Mouse (Mus musculus): ENCODE data around the gene Slc25a44. TPM values are rescaled to one million over a fixed set of nuclear protein-coding genes. Genes with fewer than 3 reads are reported as not detected.

The Slc25a44 gene
- polyA plus RNA-seq, 1 experiment from 2014 or later: 18.4 TPM

DNA sequence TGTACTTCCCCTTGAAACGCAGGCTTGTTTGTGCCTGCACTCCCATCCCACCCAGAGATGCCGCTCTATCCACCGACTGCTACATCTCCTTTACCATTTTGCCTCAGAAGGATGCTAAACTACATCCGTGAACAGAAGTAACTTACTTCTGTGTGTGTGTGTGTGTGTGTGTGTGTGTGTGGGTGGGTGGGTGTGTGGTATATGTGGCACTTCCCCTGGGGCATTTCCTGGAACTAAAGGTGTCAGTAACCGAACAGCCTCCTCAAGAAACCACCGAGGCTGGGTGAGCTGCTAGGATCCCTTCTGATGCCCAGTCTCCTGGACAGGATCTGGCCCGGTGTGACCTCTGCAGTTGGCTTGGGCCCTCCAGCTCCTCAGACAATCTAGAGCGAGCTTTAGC lies 29.0 kb upstream of the Slc25a44 start:
- no peak overlapping the region for H3K4me3 ChIP-seq (ENCODE audit: low read depth, low read length)
- ATAC-seq (ENCODE audit: insufficient number of reproducible peaks, insufficient read depth, low FRiP score, low read depth): no peak
- H3K4me2 ChIP-seq (replicated peaks; ENCODE audit: low read depth, low read length): no peak overlapping the region
- no peak overlapping the region for H3K27ac ChIP-seq (ENCODE audit: low read length)
- H3K9ac ChIP-seq (replicated peaks; ENCODE audit: low read depth, low read length): no peak overlapping the region
- peaks cover 4% of the 10 kb centered on the region for H3K4me1 ChIP-seq (ENCODE audit: control insufficient read depth, insufficient read depth, low read length)
- no peaks in the 10 kb centered on the region for H3K27me3 ChIP-seq (ENCODE audit: control insufficient read depth, insufficient read depth, low read length)
- H3K36me3 ChIP-seq (ENCODE audit: control insufficient read depth, insufficient read depth, low read length): no peaks in the 10 kb centered on the region
- WGBS: 80% methylated on average over 8 of the region's 8 CpGs
- H3K9me3 ChIP-seq (ENCODE audit: control insufficient read depth, low read depth, low read length): no peaks in the 10 kb centered on the region

DNA sequence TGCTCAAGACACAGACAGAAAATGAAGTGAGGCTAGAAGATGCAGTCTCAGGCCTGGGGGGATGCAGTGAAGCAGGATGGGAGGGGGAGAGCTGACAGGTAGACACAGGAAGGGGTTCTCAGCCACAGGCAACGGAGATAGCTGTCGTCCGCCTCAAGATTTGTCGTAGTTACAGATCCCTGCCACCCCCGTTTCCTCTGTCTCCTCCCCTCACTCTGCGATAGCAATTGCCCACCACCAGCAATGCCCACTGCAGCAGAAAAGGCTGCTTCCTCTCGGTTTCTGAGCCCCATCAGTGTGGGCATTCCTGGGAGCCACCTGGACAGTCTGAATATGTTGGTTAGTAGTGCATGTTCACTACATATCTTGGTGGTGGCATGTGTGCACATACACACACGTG lies 28.4 kb upstream of the Slc25a44 start:
- no peak for ATAC-seq (ENCODE audit: insufficient number of reproducible peaks, insufficient read depth, low FRiP score, low read depth)
- no peak overlapping the region for H3K4me3 ChIP-seq (ENCODE audit: low read depth, low read length)
- no peak overlapping the region for H3K9ac ChIP-seq (replicated peaks; ENCODE audit: low read depth, low read length)
- WGBS: 52% methylated on average over 8 of the region's 8 CpGs
- H3K36me3 ChIP-seq (ENCODE audit: control insufficient read depth, insufficient read depth, low read length): no peaks in the 10 kb centered on the region
- peaks cover 9% of the 10 kb centered on the region for H3K4me1 ChIP-seq (ENCODE audit: control insufficient read depth, insufficient read depth, low read length)
- H3K27me3 ChIP-seq (ENCODE audit: control insufficient read depth, insufficient read depth, low read length): no peaks in the 10 kb centered on the region
- H3K4me2 ChIP-seq (replicated peaks; ENCODE audit: low read depth, low read length): no peak overlapping the region
- H3K27ac ChIP-seq (ENCODE audit: low read length): no peak overlapping the region
- H3K9me3 ChIP-seq (ENCODE audit: control insufficient read depth, low read depth, low read length): no peaks in the 10 kb centered on the region

DNA sequence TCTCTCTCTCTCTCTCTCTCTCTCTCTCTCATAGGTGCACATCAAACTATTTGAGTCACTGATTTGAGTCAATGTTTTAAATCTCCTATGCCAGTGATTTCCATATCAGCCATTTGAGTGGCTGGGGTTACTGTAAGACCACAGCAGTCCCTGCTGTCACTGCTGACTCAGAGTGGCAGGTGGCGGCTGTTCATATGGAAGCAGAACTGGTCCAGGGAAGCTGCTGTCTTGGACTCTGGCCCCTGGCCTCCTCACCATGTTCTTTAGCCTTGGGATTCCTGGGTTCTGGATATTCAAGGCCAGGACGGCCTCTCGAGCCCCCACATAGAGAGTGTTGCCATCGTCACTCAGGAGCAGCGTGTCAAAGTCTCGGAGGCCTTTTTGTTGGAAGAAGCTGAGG lies 27.8 kb upstream of the Slc25a44 start:
- no peaks in the 10 kb centered on the region for H3K36me3 ChIP-seq (ENCODE audit: control insufficient read depth, insufficient read depth, low read length)
- H3K4me1 ChIP-seq (ENCODE audit: control insufficient read depth, insufficient read depth, low read length): peaks cover 9% of the 10 kb centered on the region
- no peak for ATAC-seq (ENCODE audit: insufficient number of reproducible peaks, insufficient read depth, low FRiP score, low read depth)
- H3K4me2 ChIP-seq (replicated peaks; ENCODE audit: low read depth, low read length): no peak overlapping the region
- H3K4me3 ChIP-seq (ENCODE audit: low read depth, low read length): no peak overlapping the region
- no peak overlapping the region for H3K9ac ChIP-seq (replicated peaks; ENCODE audit: low read depth, low read length)
- no peaks in the 10 kb centered on the region for H3K9me3 ChIP-seq (ENCODE audit: control insufficient read depth, low read depth, low read length)
- 78% methylated on average over 6 of the region's 6 CpGs for WGBS
- no peak overlapping the region for H3K27ac ChIP-seq (ENCODE audit: low read length)
- no peaks in the 10 kb centered on the region for H3K27me3 ChIP-seq (ENCODE audit: control insufficient read depth, insufficient read depth, low read length)

DNA sequence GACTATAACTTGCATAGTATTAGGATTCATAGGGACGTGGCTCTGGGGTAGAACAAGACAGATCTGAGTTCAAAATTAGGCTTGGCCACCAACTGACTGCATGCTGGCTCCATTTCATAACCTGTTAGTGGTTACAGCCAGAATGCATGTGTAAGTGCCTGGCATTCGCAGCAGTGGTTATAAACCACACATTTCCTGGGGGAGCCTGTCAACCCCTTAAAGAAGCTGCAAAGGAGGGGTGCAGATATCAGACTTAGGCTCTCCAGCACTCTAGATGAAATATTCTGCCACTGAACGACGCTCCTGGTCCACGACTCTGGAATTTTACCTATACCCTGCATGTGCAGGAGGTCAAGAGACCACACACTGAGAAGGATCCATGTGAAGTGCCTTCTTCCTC lies 27.3 kb upstream of the Slc25a44 start:
- Histone ChIP-seq H3K36me3 (ENCODE audit: control insufficient read depth, insufficient read depth, low read length) (no peaks in the 10 kb centered on the region), H3K9ac (replicated peaks; ENCODE audit: low read depth, low read length) (no peak overlapping the region), H3K4me3 (ENCODE audit: low read depth, low read length) (no peak overlapping the region), H3K27me3 (ENCODE audit: control insufficient read depth, insufficient read depth, low read length) (no peaks in the 10 kb centered on the region), H3K4me2 (replicated peaks; ENCODE audit: low read depth, low read length) (no peak overlapping the region), H3K9me3 (ENCODE audit: control insufficient read depth, low read depth, low read length) (no peaks in the 10 kb centered on the region), H3K27ac (ENCODE audit: low read length) (no peak overlapping the region), H3K4me1 (ENCODE audit: control insufficient read depth, insufficient read depth, low read length) (peaks cover 9% of the 10 kb centered on the region; the same call in 1 of the 2 replicates)
- WGBS: 55% methylated on average over 5 of the region's 5 CpGs
- no peak for ATAC-seq (ENCODE audit: insufficient number of reproducible peaks, insufficient read depth, low FRiP score, low read depth)

DNA sequence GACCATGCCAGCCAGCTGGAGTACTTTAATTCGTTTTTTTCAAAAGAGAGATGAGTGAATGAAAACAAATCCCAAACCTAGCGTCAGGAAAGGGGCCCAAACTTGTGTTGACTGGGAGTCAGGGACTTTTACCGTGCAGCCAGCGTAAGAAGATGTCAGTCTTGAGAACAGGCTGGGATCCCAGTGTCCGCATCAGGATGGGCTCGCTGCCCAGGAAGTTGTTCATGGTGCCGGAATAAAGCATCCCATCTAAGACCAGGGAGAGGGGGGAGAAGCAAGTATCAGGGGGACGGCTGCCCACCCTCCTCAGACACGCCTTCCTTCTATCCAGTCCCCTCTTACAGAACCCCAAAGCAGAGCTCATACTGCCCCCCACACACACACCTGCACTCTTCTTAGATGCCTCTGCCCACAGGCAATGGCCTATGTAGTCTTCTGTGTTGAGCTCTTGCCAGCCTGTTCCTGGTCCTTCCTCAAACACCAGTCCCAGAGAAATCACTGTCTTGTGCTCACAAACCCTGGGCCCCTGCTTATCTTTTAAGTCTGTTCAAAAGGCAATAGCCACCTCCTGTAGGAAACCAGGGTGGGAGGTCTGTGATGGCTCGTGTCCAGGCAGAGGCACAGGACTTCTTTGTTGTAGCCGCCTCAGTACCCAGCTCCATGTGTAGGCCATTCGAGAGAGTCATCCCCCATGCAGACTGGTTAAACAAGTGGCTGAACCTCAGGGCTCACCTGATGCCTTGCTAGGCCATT lies 25.6 kb upstream of the Slc25a44 start:
- H3K4me3 ChIP-seq (ENCODE audit: low read depth, low read length): no peak overlapping the region
- ATAC-seq (ENCODE audit: insufficient number of reproducible peaks, insufficient read depth, low FRiP score, low read depth): no peak

DNA sequence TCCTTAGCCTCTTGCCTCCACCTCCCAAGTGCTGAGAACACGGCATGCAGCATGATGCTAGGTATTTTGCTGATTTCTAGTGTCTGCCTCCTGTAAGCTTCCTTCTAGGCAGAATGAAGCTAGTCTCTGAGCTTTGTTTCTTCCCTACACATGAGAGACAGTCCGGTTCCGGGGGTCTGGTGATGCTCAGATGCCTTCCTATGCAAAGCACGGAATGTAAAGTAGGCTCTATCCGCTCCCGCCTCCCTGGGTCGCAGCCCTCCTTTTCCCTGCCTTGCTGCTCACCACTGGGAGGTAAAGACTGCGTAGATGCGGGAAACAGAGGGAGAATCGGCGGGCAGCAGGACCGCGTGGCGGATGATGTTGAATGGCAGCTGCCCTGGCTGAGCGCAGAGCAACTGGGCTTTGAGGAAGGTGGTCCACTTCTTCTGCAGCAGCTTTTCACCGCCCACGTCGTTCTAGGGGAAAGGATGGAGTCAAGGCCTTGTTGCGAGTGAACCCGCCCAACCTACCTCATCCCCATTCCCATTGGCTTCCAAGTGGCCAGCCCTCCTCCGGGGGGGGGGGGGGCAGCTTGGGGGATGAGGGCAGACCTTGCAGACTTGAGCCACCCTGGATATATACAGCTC lies 24.6 kb upstream of the Slc25a44 start:
- ATAC-seq (ENCODE audit: insufficient number of reproducible peaks, insufficient read depth, low FRiP score, low read depth): peak; percentile 80; the same call in 1 of the 2 replicates
- no peaks in the 10 kb centered on the region for H3K36me3 ChIP-seq (ENCODE audit: control insufficient read depth, insufficient read depth, low read length)
- peak overlapping the region; percentile 44 for H3K4me2 ChIP-seq (replicated peaks; ENCODE audit: low read depth, low read length)
- H3K9ac ChIP-seq (replicated peaks; ENCODE audit: low read depth, low read length): peak overlapping the region; percentile 23; the same call in 1 of the 2 replicates
- H3K27me3 ChIP-seq (ENCODE audit: control insufficient read depth, insufficient read depth, low read length): no peaks in the 10 kb centered on the region
- no peaks in the 10 kb centered on the region for H3K9me3 ChIP-seq (ENCODE audit: control insufficient read depth, low read depth, low read length)
- 15% methylated on average over 21 of the region's 21 CpGs for WGBS
- H3K4me3 ChIP-seq (ENCODE audit: low read depth, low read length): peak overlapping the region; percentile 20
- peak overlapping the region; percentile 44 for H3K27ac ChIP-seq (ENCODE audit: low read length)
- peaks cover 9% of the 10 kb centered on the region; the same call in 1 of the 2 replicates for H3K4me1 ChIP-seq (ENCODE audit: control insufficient read depth, insufficient read depth, low read length)

More for the DNA sequence above, 25.6 kb upstream of the Slc25a44 start:
- Histone ChIP-seq H3K9ac (replicated peaks; ENCODE audit: low read depth, low read length) (no peak overlapping the region), H3K27ac (ENCODE audit: low read length) (no peak overlapping the region), H3K4me1 (ENCODE audit: control insufficient read depth, insufficient read depth, low read length) (peaks cover 9% of the 10 kb centered on the region; the same call in 1 of the 2 replicates), H3K27me3 (ENCODE audit: control insufficient read depth, insufficient read depth, low read length) (no peaks in the 10 kb centered on the region), H3K36me3 (ENCODE audit: control insufficient read depth, insufficient read depth, low read length) (no peaks in the 10 kb centered on the region), H3K4me2 (replicated peaks; ENCODE audit: low read depth, low read length) (no peak overlapping the region), H3K9me3 (ENCODE audit: control insufficient read depth, low read depth, low read length) (no peaks in the 10 kb centered on the region)
- WGBS: 70% methylated on average over 12 of the region's 12 CpGs

DNA sequence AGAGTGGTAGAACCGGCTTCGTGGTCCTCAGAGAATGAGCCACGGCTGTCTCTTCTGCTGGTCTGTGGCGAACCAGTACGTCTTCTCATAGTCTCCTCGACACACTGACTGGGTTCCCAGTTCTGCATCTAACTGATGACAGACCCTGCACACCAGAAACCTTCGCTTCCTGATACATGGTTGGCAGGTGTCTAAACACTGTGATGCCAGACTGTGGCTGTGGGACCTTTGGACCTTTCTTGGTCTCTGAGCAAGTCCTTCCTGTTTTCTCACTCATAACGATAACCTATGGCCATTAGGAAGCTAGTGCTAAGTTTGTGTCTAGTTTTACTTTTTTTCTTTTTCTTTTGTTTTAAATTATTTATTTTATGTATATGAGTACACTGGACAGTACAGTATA lies 23.5 kb upstream of the Slc25a44 start:
- peaks cover 9% of the 10 kb centered on the region; the same call in 1 of the 2 replicates for H3K4me1 ChIP-seq (ENCODE audit: control insufficient read depth, insufficient read depth, low read length)
- no peaks in the 10 kb centered on the region for H3K9me3 ChIP-seq (ENCODE audit: control insufficient read depth, low read depth, low read length)
- H3K27ac ChIP-seq (ENCODE audit: low read length): no peak overlapping the region
- no peaks in the 10 kb centered on the region for H3K27me3 ChIP-seq (ENCODE audit: control insufficient read depth, insufficient read depth, low read length)
- no peak overlapping the region for H3K4me3 ChIP-seq (ENCODE audit: low read depth, low read length)
- H3K4me2 ChIP-seq (replicated peaks; ENCODE audit: low read depth, low read length): no peak overlapping the region
- H3K36me3 ChIP-seq (ENCODE audit: control insufficient read depth, insufficient read depth, low read length): no peaks in the 10 kb centered on the region
- no peak for ATAC-seq (ENCODE audit: insufficient number of reproducible peaks, insufficient read depth, low FRiP score, low read depth)
- H3K9ac ChIP-seq (replicated peaks; ENCODE audit: low read depth, low read length): no peak overlapping the region
- 83% methylated on average over 8 of the region's 8 CpGs for WGBS

DNA sequence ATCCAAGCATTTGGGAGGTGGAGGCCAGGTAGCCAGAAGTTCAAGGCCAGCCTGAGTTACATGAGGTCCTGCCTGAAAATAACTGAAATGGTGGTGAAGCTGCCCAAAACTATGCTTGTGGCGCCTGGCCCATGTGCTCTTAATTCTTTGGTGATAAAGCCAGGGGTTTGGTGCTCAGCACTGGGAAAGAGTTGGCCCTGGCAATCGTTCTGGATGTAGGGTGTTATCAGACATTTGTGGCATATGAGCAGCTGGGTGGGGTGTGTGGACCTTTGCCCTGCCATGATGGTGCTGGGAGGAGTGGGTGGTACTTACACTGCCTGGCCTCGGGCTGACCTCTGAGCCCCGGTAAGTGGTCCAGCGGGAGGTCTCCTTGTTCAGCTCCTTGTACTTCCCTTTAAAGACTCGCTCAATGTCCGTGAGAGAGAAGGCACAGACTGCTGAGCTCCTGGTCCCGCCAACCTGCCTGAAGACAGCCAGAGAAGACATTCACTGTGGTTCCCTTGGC lies 22.8 kb upstream of the Slc25a44 start:
- Histone ChIP-seq H3K4me3 (ENCODE audit: low read depth, low read length) (no peak overlapping the region), H3K4me1 (ENCODE audit: control insufficient read depth, insufficient read depth, low read length) (peaks cover 9% of the 10 kb centered on the region; the same call in 1 of the 2 replicates), H3K4me2 (replicated peaks; ENCODE audit: low read depth, low read length) (no peak overlapping the region), H3K27ac (ENCODE audit: low read length) (no peak overlapping the region), H3K9me3 (ENCODE audit: control insufficient read depth, low read depth, low read length) (no peaks in the 10 kb centered on the region), H3K36me3 (ENCODE audit: control insufficient read depth, insufficient read depth, low read length) (no peaks in the 10 kb centered on the region), H3K9ac (replicated peaks; ENCODE audit: low read depth, low read length) (no peak overlapping the region), H3K27me3 (ENCODE audit: control insufficient read depth, insufficient read depth, low read length) (no peaks in the 10 kb centered on the region)
- 49% methylated on average over 8 of the region's 8 CpGs for whole genome bisulfite sequencing
- ATAC-seq (ENCODE audit: insufficient number of reproducible peaks, insufficient read depth, low FRiP score, low read depth): no peak
